Mouse (Mus musculus) forebrain, embryonic 14.5 days (tissue): ENCODE data around the gene Hoxb9. TPM values are rescaled to one million over a fixed set of nuclear protein-coding genes. Genes with fewer than 3 reads are reported as not detected.

Experiments used
- ATAC-seq: fragments of 200-750 bp; cut with Nextera tagmentation; 2 replicates; pipeline ENCODE4 v1.8.0; 2017; ENCODE audit warnings: mild to moderate bottlenecking, moderate library complexity
- DNase-seq: peaks from one replicate; pipeline ENCODE4 v3.0.0-alpha.2; 2015; ENCODE audit warnings: low spot score
- H3K27ac ChIP-seq: fragments of 300-500 bp; sonication (generic); 2 replicates; pipeline ENCODE4 v1.5.1; 2014; ENCODE audit warnings: low read depth, mild to moderate bottlenecking, control low read depth, low read length, moderate library complexity
- H3K27me3 ChIP-seq: fragments of 300-500 bp; sonication (generic); replicated peaks from 2 replicates; pipeline ENCODE4 v1.6.1; 2014; ENCODE audit warnings: low read length, control low read depth, mixed read lengths; ENCODE audit not compliant: control insufficient read depth, insufficient read depth
- H3K36me3 ChIP-seq: fragments of 300-500 bp; sonication (generic); 2 replicates; pipeline ENCODE4 v1.6.1; 2014; ENCODE audit warnings: low read length, control low read depth; ENCODE audit not compliant: control insufficient read depth, insufficient read depth
- H3K4me1 ChIP-seq: fragments of 300-500 bp; sonication (generic); 2 replicates; pipeline ENCODE4 v1.6.1; 2014; ENCODE audit warnings: antibody characterized with exemption, low read length, control low read depth; ENCODE audit not compliant: control insufficient read depth, insufficient read depth
- H3K4me2 ChIP-seq: fragments of 300-500 bp; sonication (generic); 2 replicates; pipeline ENCODE4 v1.6.1; 2014; ENCODE audit warnings: mild to moderate bottlenecking, control low read depth, low read length
- H3K4me3 ChIP-seq: fragments of 300-500 bp; sonication (generic); 2 replicates; pipeline ENCODE4 v1.5.1; 2014; ENCODE audit warnings: low read depth, low read length, control low read depth
- H3K9ac ChIP-seq: fragments of 300-500 bp; sonication (generic); 2 replicates; pipeline ENCODE4 v1.6.1; 2014; ENCODE audit warnings: mild to moderate bottlenecking, low read length, control low read depth, moderate library complexity
- H3K9me3 ChIP-seq: fragments of 300-500 bp; sonication (generic); replicated peaks from 2 replicates; pipeline ENCODE4 v1.6.1; 2016; ENCODE audit warnings: low read length, control low read depth, mixed read lengths; ENCODE audit not compliant: control insufficient read depth
- WGBS: fragments of 180-500 bp; shearing (Covaris S2); extraction: QIAGEN DNeasy Blood & Tissue Kit; methylation state at CpG from one replicate; pipeline ENCODE4 v1.1.7; 2014; 5-methylcytosine and 5-hydroxymethylcytosine counted together
- polyA plus RNA-seq: library from polyadenylated mRNA; unstranded; fragments of >200 nt; fragmentation: Nextera tagmentation; extraction: Ambion mirVana; gene quantifications from 2 replicates; pipeline ENCODE4 v1.2.1, GENCODE M21; 2014

Gene Hoxb9
- polyA plus RNA-seq, 1 experiment from 2014 or later, result not detected

GRCm38 (mm10) chr11:96315344-96315681 is 44.1 kb downstream of the Hoxb9 start:
- Histone ChIP-seq H3K9ac (no peak overlapping the region), H3K9me3 (no peaks in the 10 kb centered on the region), H3K4me1 (no peaks in the 10 kb centered on the region), H3K27ac (no peak overlapping the region), H3K27me3 (peaks cover 100% of the 10 kb centered on the region), H3K4me2 (no peak overlapping the region), H3K4me3 (no peak overlapping the region), H3K36me3 (no peaks in the 10 kb centered on the region)
- DNase-seq, result no peak
- WGBS, result 1% methylated on average over 5 of the region's 5 CpGs
- ATAC-seq, result no peak

- WGBS, result 5% methylated on average over 18 of the region's 18 CpGs
- no peak overlapping the region for H3K4me2 ChIP-seq
- ATAC-seq (no peak), DNase-seq (no peak)
- H3K4me3 ChIP-seq, result no peak overlapping the region
- H3K27ac ChIP-seq, result no peak overlapping the region
- H3K36me3 ChIP-seq, result no peaks in the 10 kb centered on the region
- no peaks in the 10 kb centered on the region for H3K4me1 ChIP-seq
- no peak overlapping the region for H3K9ac ChIP-seq
- H3K27me3 ChIP-seq, result peaks cover 100% of the 10 kb centered on the region
- H3K9me3 ChIP-seq, result no peaks in the 10 kb centered on the region
These were observed 45.7 kb downstream of the Hoxb9 start for GRCm38 (mm10) chr11:96316696-96317607.

GRCm38 (mm10) chr11:96317608-96318367 is 46.5 kb downstream of the Hoxb9 start, which contains the start of gene Hoxb4:
Gene Hoxb4, plus strand, starts transcription at chr11:96318267.
- DNase-seq (no peak), ATAC-seq (no peak)
- peak within 1 kb of the TSS; percentile 6; the same call in 1 of the 2 replicates for H3K4me3 ChIP-seq

GRCm38 (mm10) chr11:96318368-96319070 is 47.3 kb downstream of the Hoxb9 start:
- no peak overlapping the region for H3K9ac ChIP-seq
- peak overlapping the region; percentile 6; the same call in 1 of the 2 replicates for H3K4me3 ChIP-seq
- H3K4me2 ChIP-seq, result peak overlapping the region; percentile 31
- H3K4me1 ChIP-seq, result no peaks in the 10 kb centered on the region
- DNase-seq (no peak), ATAC-seq (no peak)
- H3K9me3 ChIP-seq, result no peaks in the 10 kb centered on the region
- H3K27ac ChIP-seq, result no peak overlapping the region
- peaks cover 100% of the 10 kb centered on the region for H3K27me3 ChIP-seq
- H3K36me3 ChIP-seq, result no peaks in the 10 kb centered on the region
- 2% methylated on average over 43 of the region's 45 CpGs for WGBS

More at GRCm38 (mm10) chr11:96317608-96318367, 46.5 kb downstream of the Hoxb9 start, which contains the start of gene Hoxb4:
- Histone ChIP-seq H3K9ac (no peak within 1 kb of the TSS), H3K27ac (no peak within 1 kb of the TSS), H3K4me1 (no peaks in the 10 kb centered on the region), H3K4me2 (peak within 1 kb of the TSS; percentile 31), H3K36me3 (no peaks in the 10 kb centered on the region), H3K27me3 (peaks cover 100% of the 10 kb centered on the region), H3K9me3 (no peaks in the 10 kb centered on the region)
- under 1% methylated on average over 28 of the region's 28 CpGs for WGBS

- H3K9ac ChIP-seq, result no peak overlapping the region
- DNase-seq (no peak), ATAC-seq (no peak)
- 0% methylated on average over 29 of the region's 34 CpGs for WGBS
- peaks cover 100% of the 10 kb centered on the region for H3K27me3 ChIP-seq
- H3K4me2 ChIP-seq, result peak overlapping the region; percentile 31
- peak overlapping the region; percentile 6; the same call in 1 of the 2 replicates for H3K4me3 ChIP-seq
- H3K36me3 ChIP-seq, result no peaks in the 10 kb centered on the region
- H3K9me3 ChIP-seq, result no peaks in the 10 kb centered on the region
- H3K27ac ChIP-seq, result no peak overlapping the region
- H3K4me1 ChIP-seq, result no peaks in the 10 kb centered on the region
These were observed 48.0 kb downstream of the Hoxb9 start for GRCm38 (mm10) chr11:96319071-96319902.

GRCm38 (mm10) chr11:96319910-96320309 is 48.7 kb downstream of the Hoxb9 start:
- H3K27me3 ChIP-seq, result peaks cover 100% of the 10 kb centered on the region
- under 1% methylated on average over 29 of the region's 29 CpGs for WGBS
- no peak overlapping the region for H3K27ac ChIP-seq
- H3K9me3 ChIP-seq, result no peaks in the 10 kb centered on the region
- H3K4me2 ChIP-seq, result no peak overlapping the region
- H3K9ac ChIP-seq, result no peak overlapping the region
- H3K4me1 ChIP-seq, result no peaks in the 10 kb centered on the region
- H3K4me3 ChIP-seq, result no peak overlapping the region
- DNase-seq (no peak), ATAC-seq (no peak)
- H3K36me3 ChIP-seq, result no peaks in the 10 kb centered on the region

GRCm38 (mm10) chr11:96320688-96321087 is 49.4 kb downstream of the Hoxb9 start:
- DNase-seq (no peak), ATAC-seq (no peak)
- WGBS, result 4% methylated on average over 17 of the region's 17 CpGs
- Histone ChIP-seq H3K9me3 (no peaks in the 10 kb centered on the region), H3K4me1 (no peaks in the 10 kb centered on the region), H3K9ac (no peak overlapping the region), H3K27me3 (peaks cover 100% of the 10 kb centered on the region), H3K4me3 (no peak overlapping the region), H3K4me2 (no peak overlapping the region), H3K36me3 (no peaks in the 10 kb centered on the region), H3K27ac (no peak overlapping the region)

GRCm38 (mm10) chr11:96321846-96322245 is 50.6 kb downstream of the Hoxb9 start:
- WGBS, result 6% methylated on average over 5 of the region's 5 CpGs
- H3K9me3 ChIP-seq, result no peaks in the 10 kb centered on the region
- H3K27ac ChIP-seq, result no peak overlapping the region
- no peaks in the 10 kb centered on the region for H3K36me3 ChIP-seq
- H3K4me1 ChIP-seq, result no peaks in the 10 kb centered on the region
- H3K4me3 ChIP-seq, result no peak overlapping the region
- ATAC-seq (no peak), DNase-seq (no peak)
- H3K27me3 ChIP-seq, result peaks cover 100% of the 10 kb centered on the region
- no peak overlapping the region for H3K9ac ChIP-seq
- no peak overlapping the region for H3K4me2 ChIP-seq
